Mouse (Mus musculus) liver, postnatal 0 days (tissue): ENCODE measurements around the gene Gm5901. TPM values are rescaled to one million over a fixed set of nuclear protein-coding genes. Genes with fewer than 3 reads are reported as not detected.
"Not testable (repeated sequence)": the region's sequence is repeated elsewhere in the genome, so short reads cannot be mapped to it uniquely, and the experiment has no call there.

Experiments
- ATAC-seq: fragments of 200-750 bp; cut with Nextera tagmentation; 2 replicates; pipeline ENCODE4 v1.8.0; 2017; ENCODE audit warnings: mild to moderate bottlenecking, moderate library complexity
- DNase-seq: peaks from one replicate; pipeline ENCODE4 v3.0.0-alpha.2; 2016
- H3K27ac ChIP-seq: fragments of 300-500 bp; sonication (generic); 2 replicates; pipeline ENCODE4 v1.5.1; 2014; ENCODE audit warnings: antibody characterized with exemption, moderate library complexity, mild to moderate bottlenecking, low read depth
- H3K27me3 ChIP-seq: fragments of 300-500 bp; sonication (generic); 2 replicates; pipeline ENCODE4 v1.6.1; 2014; ENCODE audit warnings: low read length, control low read depth, mixed read lengths; ENCODE audit not compliant: insufficient read depth
- H3K36me3 ChIP-seq: fragments of 300-500 bp; sonication (generic); replicated peaks from 2 replicates; pipeline ENCODE4 v1.6.1; 2014; ENCODE audit warnings: mild to moderate bottlenecking, control low read depth, low read length, moderate library complexity, mixed read lengths; ENCODE audit not compliant: insufficient read depth
- H3K4me1 ChIP-seq: fragments of 300-500 bp; sonication (generic); 2 replicates; pipeline ENCODE4 v1.6.1; 2014; ENCODE audit warnings: antibody characterized with exemption, mild to moderate bottlenecking, control low read depth; ENCODE audit not compliant: insufficient read depth
- H3K4me2 ChIP-seq: fragments of 300-500 bp; sonication (generic); 2 replicates; pipeline ENCODE4 v1.6.1; 2014; ENCODE audit warnings: low read depth, mild to moderate bottlenecking, low read length, moderate library complexity, mixed read lengths
- H3K4me3 ChIP-seq: fragments of 300-500 bp; sonication (generic); 2 replicates; pipeline ENCODE4 v1.5.1; 2014; ENCODE audit warnings: low read depth, low read length
- H3K9ac ChIP-seq: fragments of 300-500 bp; sonication (generic); replicated peaks from 2 replicates; pipeline ENCODE4 v1.6.1; 2014; ENCODE audit warnings: mild to moderate bottlenecking, moderate library complexity
- H3K9me3 ChIP-seq: fragments of 300-500 bp; sonication (generic); 2 replicates; pipeline ENCODE4 v1.6.1; 2016; ENCODE audit warnings: mild to moderate bottlenecking, control low read depth, low read length, mixed read lengths
- CTCF ChIP-seq: sonication (generic); IDR thresholded peaks from 2 replicates; pipeline ENCODE4 v1.5.1; 2016; ENCODE audit warnings: antibody characterized with exemption, low read depth
- EP300 ChIP-seq: IDR thresholded peaks from 2 replicates; pipeline ENCODE4 v1.6.1; 2016; ENCODE audit warnings: antibody characterized with exemption, low read depth, mild to moderate bottlenecking
- WGBS: fragments of 180-500 bp; shearing (Covaris S2); extraction: QIAGEN DNeasy Blood & Tissue Kit; methylation state at CpG from one replicate; pipeline ENCODE4 v1.1.7; 2014; ENCODE audit not compliant: insufficient replicate concordance; 5-methylcytosine and 5-hydroxymethylcytosine counted together
- polyA plus RNA-seq: library from polyadenylated mRNA; unstranded; fragments of >200 nt; fragmentation: Nextera tagmentation; extraction: Ambion mirVana; gene quantifications from 2 replicates; pipeline ENCODE4 v1.2.1, GENCODE M21; 2015

Gene Gm5901
- not detected in 2 replicates for polyA plus RNA-seq

GRCm38 (mm10) chr7:105374866-105375265 is at the start of gene Gm5901:
Gene Gm5901 (plus strand): TSS chr7:105375038.
- TF ChIP-seq EP300 (no peak), CTCF (no peak)
- Histone ChIP-seq H3K36me3 (peaks cover 33% of the 10 kb centered on the region), H3K4me1 (peaks cover 12% of the 10 kb centered on the region), H3K27ac (no peak within 1 kb of the TSS), H3K4me3 (no peak within 1 kb of the TSS), H3K9me3 (no peaks in the 10 kb centered on the region), H3K4me2 (no peak within 1 kb of the TSS), H3K27me3 (no peaks in the 10 kb centered on the region), H3K9ac (no peak within 1 kb of the TSS)
- DNase-seq, result no peak
- ATAC-seq, result no peak
- WGBS, result 82% methylated on average over 1 of the region's 1 CpGs

- no peaks in the 10 kb centered on the region for H3K4me1 ChIP-seq
- H3K27ac ChIP-seq, result no peak overlapping the region
- H3K9me3 ChIP-seq, result no peaks in the 10 kb centered on the region
- H3K4me3 ChIP-seq, result no peak overlapping the region
- H3K36me3 ChIP-seq, result no peaks in the 10 kb centered on the region
- TF ChIP-seq CTCF (no peak), EP300 (no peak)
- no peak overlapping the region for H3K9ac ChIP-seq
- ATAC-seq, result no peak
- 67% methylated on average over 2 of the region's 2 CpGs for WGBS
- no peak for DNase-seq
- no peaks in the 10 kb centered on the region for H3K27me3 ChIP-seq
- no peak overlapping the region for H3K4me2 ChIP-seq
Observed at GRCm38 (mm10) chr7:105325302-105325701, 49.5 kb upstream of the Gm5901 start.

- no peak for TF ChIP-seq CTCF
- no peak for TF ChIP-seq EP300
- Histone ChIP-seq H3K4me1 (no peaks in the 10 kb centered on the region), H3K4me2 (no peak within 1 kb of the TSS), H3K4me3 (no peak within 1 kb of the TSS), H3K36me3 (no peaks in the 10 kb centered on the region), H3K9me3 (no peaks in the 10 kb centered on the region), H3K9ac (no peak within 1 kb of the TSS), H3K27me3 (no peaks in the 10 kb centered on the region), H3K27ac (no peak within 1 kb of the TSS)
- ATAC-seq, result no peak
- WGBS, result 63% methylated on average over 1 of the region's 1 CpGs
- DNase-seq, result no peak
Observed at GRCm38 (mm10) chr7:105334004-105334403, 40.8 kb upstream of the Gm5901 start, which contains the start of gene Olfr690. Gene Olfr690 (minus strand): TSS chr7:105334104.

GRCm38 (mm10) chr7:105342170-105342569 is 32.7 kb upstream of the Gm5901 start, which contains the start of gene Olfr691:
Gene Olfr691 (minus strand): TSS chr7:105342270.
- no peak for DNase-seq
- Histone ChIP-seq H3K9me3 (no peaks in the 10 kb centered on the region), H3K27ac (no peak within 1 kb of the TSS), H3K9ac (no peak within 1 kb of the TSS), H3K27me3 (no peaks in the 10 kb centered on the region), H3K36me3 (no peaks in the 10 kb centered on the region), H3K4me2 (no peak within 1 kb of the TSS), H3K4me1 (no peaks in the 10 kb centered on the region), H3K4me3 (no peak within 1 kb of the TSS)
- TF ChIP-seq CTCF, result no peak
- TF ChIP-seq EP300, result no peak
- 40% methylated on average over 1 of the region's 1 CpGs for WGBS
- ATAC-seq, result no peak

GRCm38 (mm10) chr7:105342752-105343151 is 32.1 kb upstream of the Gm5901 start:
- no peak for ATAC-seq
- Histone ChIP-seq H3K4me1 (no peaks in the 10 kb centered on the region), H3K4me2 (no peak overlapping the region), H3K9ac (no peak overlapping the region), H3K9me3 (no peaks in the 10 kb centered on the region), H3K27me3 (no peaks in the 10 kb centered on the region), H3K27ac (no peak overlapping the region), H3K36me3 (no peaks in the 10 kb centered on the region), H3K4me3 (no peak overlapping the region)
- TF ChIP-seq CTCF, result no peak
- TF ChIP-seq EP300, result no peak
- no peak for DNase-seq
- 61% methylated on average over 2 of the region's 2 CpGs for WGBS

- H3K27me3 ChIP-seq, H3K9me3 ChIP-seq, H3K36me3 ChIP-seq, H3K4me3 ChIP-seq, H3K4me1 ChIP-seq, H3K27ac ChIP-seq, H3K9ac ChIP-seq, DNase-seq, H3K4me2 ChIP-seq: not testable (repeated sequence)
- peak; percentile 41; the same call in 1 of the 2 replicates for ATAC-seq
- WGBS, result no CpG with 5 or more reads among the region's 5 CpGs
Observed at GRCm38 (mm10) chr7:105356064-105356463, 18.8 kb upstream of the Gm5901 start.

- not testable (repeated sequence) for H3K27me3 ChIP-seq, H3K9ac ChIP-seq, H3K27ac ChIP-seq, H3K9me3 ChIP-seq, DNase-seq, H3K4me1 ChIP-seq, H3K36me3 ChIP-seq, H3K4me3 ChIP-seq, H3K4me2 ChIP-seq
- ATAC-seq, result peak; percentile 75
- 84% methylated on average over 1 of the region's 2 CpGs for whole genome bisulfite sequencing
Observed at GRCm38 (mm10) chr7:105356487-105356886, 18.4 kb upstream of the Gm5901 start.
